Mouse (Mus musculus): ENCODE data around the gene Arhgdib.

Arhgdib gene

DNA sequence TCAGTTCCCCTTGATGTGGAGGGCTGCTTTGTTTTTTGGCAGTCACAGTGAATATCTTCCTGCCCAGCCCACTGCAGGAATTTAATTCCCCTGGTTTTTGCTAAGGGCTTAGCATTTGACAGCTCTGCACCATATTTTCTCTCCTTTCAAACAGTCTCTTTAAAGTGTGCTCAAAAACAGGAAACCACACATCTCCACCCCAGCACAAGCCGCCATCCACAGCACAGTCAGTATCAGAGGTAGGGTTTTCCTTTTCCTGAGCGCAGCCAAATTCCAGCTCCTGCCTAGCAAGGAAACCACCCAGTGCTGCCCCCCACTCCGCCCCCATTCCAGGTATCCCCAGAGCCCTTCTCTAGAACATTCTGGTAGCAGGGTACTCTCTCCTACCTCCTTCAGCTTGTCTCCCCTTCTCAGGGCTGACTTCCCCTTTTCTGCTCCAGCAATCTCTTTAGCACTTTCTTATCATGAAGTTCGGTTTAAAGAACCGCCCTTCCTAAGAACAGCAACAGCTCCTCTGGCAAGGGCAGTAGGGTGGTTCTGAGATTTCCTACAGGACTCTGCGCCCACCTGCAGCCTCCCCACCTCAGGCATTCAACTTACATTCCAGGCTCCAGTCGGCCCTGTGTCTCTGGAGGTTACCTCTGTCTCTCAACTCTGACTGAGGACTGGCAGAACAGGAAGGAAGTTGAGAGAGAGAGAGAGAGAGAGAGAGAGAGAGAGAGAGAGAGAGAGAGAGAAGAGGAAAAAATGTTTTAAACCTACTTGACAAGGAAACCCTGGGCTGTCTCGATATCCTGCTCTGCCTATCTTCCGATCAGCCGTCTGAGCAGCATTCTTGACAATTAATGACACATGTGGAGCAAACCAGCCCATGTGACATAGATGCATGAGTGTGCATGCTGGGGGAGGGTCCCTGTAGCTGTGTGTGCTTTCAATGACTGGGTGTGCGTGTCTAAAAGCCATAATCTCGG, at the start of gene Arhgdib:
TSS of gene Arhgdib (minus strand) at position 849 of the 971 bp plus-strand sequence.
- DNase-seq (ENCODE audit: low read depth, low spot score): peak; percentile 87

- DNase-seq (ENCODE audit: low read depth, low spot score): no peak
Measured at GRCm38 (mm10) chr6:136990557-136990956, 48.9 kb upstream of the Arhgdib start.

DNA sequence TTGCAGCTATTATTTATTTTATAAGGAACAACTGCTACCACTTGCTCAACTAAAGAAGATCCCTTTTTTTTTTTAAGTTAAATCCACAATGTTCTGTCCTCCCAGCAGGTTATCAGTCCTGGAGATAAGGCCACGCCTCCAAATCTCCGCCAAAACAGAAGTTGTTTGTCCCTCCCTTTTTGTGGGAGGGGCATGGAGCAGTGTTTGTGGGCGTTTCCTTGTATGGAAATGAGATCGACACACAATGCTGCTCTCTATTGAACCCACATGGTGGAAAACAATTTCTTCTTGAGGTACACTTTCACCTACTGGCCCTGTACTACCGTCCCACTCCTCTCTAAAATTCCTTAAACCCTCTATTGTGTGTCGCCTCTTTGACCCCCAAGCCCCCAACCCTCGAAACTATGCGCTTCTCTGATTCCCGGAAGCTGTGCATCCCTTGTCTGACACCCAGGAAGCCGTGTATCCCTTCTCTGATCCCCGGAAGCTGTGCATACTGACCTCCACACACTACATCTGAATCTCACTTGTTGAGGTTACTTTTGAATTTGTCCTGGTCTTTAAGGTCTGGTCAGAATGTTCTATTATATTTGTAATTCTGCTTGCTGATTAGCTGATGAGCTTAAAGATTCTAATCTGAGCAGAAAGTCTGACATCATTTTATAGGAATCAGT, 48.3 kb upstream of the Arhgdib start:
- no peak for DNase-seq (ENCODE audit: low read depth, low spot score)

- no peak for DNase-seq (ENCODE audit: low read depth, low spot score)
Measured at GRCm38 (mm10) chr6:136988536-136989060, 46.9 kb upstream of the Arhgdib start.

GRCm38 (mm10) chr6:136986718-136987117, 45.0 kb upstream of the Arhgdib start:
- DNase-seq (ENCODE audit: low read depth, low spot score): no peak

DNA sequence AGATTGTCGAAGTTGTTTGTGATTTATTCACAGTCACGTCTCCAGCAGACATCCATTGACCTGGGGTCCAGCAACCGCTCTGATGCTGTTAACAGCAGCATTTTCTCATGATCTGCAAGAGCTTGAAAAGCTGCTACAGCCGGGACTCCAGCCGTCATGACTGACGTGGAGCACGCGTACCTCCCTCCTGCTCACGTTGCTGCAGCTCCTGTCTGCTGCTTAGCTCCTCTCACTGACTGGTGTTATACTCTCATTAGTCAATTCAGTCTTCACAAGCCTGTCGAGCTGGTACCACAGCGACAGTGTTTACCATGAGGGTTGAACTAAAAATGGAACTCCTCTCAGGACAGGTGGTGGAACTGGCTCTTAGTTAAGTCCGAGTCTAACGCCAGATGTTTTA, 44.3 kb upstream of the Arhgdib start:
- DNase-seq (ENCODE audit: low read depth, low spot score): no peak

DNA sequence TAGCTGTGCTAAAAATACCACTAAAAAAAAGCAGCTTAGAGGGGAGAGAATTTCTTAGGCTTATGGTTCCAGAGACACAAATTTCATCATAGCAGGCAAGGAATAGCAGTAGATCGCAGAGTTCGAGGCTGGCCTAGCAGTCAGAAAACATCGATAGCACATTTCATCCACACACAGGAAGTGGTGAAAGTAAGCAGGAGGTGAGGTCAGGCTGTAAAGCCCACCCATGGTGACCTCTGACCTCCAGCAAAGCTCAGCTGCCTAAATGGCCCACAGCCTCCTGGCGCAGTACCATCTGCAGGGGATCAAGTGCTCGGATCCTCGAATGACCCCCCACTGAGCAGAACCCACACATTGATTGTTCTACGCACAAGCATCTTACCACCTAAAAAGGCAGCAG, 41.5 kb upstream of the Arhgdib start:
- DNase-seq (ENCODE audit: low read depth, low spot score): no peak

DNA sequence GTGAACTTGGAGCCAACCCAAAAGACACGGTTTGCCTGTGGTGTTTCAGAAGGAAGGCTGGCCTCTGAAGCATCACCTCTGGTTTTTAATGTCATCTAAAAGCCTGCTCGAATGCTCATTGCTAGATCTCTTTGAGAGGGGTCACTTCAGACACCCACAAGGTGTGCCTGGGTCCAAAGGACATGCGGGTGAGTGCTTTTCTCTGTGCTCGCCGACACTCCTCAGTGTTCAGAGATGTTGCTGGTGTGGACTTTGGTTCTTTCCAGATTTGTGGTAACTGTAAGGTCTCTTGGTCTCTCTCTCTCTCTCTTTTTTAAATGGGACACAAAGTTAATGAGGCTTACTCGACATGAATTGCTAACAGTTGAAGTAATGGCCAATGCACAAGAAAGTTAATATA, 40.9 kb upstream of the Arhgdib start:
- DNase-seq (ENCODE audit: low read depth, low spot score): no peak

- DNase-seq (ENCODE audit: low read depth, low spot score): peak; percentile 71
Measured at GRCm38 (mm10) chr6:136980331-136980746, 38.6 kb upstream of the Arhgdib start.

DNA sequence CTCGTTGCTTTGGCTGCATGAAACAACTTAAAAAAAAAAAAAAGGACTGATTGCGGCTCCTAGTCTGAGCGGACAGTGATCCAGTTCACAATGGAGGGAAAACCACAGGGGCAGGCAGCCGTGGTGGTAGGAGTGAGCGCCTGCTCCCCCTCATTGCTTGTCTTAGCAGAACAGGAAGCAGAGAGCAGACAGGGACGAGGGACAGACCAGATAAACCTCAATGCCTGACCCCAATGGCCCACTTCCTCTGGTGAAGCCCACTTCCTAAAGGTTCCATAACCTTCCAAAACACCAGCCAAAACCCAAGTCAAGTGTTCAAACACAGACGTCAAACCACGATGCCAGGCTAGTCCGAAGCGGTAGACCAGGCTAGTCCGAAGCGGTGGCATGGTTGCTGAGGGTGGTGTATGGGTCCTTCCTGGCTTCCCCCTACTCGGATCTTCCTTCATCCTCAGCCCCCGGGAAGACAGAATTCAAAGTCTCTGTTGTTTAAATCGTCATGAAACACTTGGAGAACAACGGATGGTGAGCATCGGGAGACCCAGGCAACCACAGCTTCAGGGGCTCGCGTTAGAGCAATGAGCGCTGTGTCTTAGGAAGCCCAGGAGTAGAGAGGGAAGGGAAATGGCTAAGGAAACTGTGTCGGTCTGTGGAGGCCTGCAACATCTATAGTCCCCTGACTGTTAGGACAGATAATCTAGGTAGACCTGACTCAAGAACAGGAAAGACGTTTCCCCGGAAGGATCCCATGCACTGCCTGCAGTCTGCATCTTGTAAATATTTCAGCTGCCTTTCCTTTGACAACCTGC, 37.8 kb upstream of the Arhgdib start:
- DNase-seq (ENCODE audit: low read depth, low spot score): peak; percentile 27

DNA sequence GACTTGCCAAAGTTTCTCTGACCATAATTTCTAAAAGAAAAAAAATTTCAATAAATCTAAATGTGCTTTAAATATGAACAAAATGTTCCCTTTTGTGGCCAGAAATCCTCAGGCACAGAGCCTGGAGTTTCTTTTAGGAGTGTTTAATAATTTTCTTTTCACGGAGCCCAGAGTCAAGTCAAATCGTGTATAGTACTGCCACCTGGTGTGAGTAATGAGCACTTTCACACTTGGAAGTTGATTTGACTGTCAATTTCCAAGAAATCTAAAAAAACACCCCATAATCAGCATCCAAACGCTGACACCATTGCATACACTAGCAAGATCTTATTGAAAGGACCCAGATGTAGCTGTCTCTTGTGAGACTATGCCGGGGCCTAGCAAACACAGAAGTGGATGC, 27.2 kb upstream of the Arhgdib start:
- DNase-seq (ENCODE audit: low read depth, low spot score): peak; percentile 59

DNA sequence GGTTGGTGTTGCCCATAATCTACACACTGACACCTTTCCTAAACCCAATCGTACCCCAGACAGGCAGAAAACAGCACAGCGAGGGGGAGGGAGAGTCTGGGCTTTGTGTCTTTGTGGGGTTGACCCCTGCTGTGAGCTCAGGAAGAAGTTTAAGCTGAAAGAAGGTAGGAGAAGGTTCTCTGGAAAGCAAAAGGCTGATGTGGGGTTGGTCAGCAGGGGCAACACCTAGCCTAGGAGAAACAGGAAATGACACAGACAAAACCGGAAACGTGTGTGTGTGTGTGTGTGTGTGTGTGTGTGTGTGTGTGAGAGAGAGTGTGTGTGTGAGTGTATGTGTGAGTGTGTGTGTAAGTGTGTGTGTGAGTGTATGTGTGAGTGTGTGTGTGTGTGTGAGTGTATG, 25.8 kb upstream of the Arhgdib start:
- DNase-seq (ENCODE audit: low read depth, low spot score): peak; percentile 76

DNA sequence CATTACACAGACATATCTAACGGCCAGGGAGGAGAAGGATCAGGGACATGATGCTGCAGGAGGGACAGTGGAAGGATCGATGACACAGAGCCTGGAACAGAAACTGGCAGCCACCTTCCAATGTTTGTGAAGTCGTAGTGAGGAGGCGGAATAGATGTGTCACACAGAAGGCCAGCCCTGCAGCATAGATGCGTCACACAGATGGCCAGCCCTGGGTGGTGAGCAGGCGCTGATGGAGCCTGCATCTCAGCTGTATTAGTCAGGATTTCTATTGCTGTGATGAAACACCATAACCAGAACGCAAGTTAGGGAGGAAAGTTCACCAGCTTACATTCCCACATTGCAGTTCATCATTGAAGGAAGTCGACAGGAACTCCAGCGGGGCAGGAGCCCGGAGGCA, 24.2 kb upstream of the Arhgdib start:
- DNase-seq (ENCODE audit: low read depth, low spot score): peak; percentile 48

DNA sequence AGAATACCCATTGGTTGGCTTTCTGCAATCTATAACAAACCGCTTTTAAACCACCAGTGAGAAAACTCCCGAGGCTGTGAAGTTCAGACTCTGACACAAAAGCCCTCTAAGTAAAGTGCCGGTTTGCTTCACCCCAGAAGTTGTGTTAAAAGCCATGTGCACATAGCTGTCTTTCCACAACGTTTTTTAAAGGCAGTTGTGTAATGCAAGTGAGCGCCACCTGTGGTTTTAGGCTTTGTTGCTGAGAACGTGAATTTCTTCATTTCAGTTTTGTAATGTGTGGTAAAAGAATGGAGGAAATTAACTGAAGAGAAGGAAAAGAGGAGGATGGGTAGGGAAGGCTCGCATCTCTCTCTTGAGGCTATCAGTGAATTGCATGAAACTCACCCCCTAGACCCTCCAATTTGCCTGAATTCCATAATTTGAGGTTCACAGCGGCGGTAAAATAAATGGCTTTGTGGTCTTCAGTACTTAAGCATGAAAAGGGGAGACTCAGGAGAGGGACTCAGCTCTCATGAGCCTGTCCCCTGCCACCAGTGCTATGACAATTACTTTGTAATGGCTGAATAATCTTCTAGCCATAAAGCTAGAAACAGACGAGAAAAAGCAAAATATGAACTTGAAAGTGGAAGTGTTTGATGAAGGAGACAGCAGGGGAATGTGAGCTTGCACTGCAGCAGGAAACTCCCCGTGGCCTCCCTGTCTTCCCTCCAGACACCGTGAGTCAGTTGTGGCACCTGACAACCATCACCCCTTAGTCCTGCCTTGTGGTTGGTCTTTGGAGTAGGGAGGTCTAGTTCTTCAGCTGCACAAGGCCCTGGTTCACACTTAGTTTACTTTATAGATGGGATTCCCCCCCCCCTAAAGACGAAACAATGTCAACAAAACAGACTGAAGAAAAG, 23.2 kb upstream of the Arhgdib start:
- peak; percentile 71 for DNase-seq (ENCODE audit: low read depth, low spot score)

DNA sequence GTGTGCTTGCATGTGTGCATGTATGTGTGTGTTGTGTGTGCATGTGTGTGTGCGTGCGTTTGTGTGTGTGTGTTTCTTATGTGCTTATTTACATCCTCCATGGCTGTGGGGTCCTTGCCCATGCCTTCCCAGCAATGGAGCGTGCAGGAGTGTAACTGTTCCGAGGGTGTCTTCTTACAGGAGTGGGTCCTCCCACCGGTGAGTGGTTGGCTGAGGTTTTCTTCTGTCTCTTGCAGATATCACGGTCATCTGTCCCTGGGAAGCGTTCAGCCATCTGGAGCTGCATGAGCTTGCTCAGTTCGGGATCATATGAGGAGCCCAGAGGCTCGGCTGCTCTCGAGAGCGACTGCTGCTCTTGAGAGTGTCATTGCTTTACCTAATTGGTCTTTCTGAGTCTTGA, 21.3 kb upstream of the Arhgdib start:
- DNase-seq (ENCODE audit: low read depth, low spot score): no peak

GRCm38 (mm10) chr6:136959131-136959530, 17.4 kb upstream of the Arhgdib start:
- DNase-seq (ENCODE audit: low read depth, low spot score): no peak

DNA sequence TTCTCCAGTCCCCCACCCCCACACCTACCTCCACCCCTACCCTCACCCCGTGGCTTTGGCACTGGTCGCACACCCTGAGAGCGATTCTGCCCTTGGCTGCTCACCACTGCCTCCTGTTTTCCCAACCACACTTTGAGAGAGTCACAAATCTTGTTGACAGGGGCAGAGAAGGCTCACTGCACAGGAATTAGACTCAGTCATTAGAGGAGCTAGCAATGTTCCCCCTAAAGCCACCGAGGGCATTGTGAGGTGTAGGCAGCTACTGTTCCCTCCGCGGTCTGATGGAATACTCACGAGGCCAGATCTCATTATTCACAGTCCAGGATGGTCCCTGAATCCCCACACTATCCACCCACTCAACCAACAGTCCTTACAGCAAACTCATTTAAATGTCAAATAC, 15.4 kb upstream of the Arhgdib start:
- DNase-seq (ENCODE audit: low read depth, low spot score): no peak

GRCm38 (mm10) chr6:136955240-136955639, 13.5 kb upstream of the Arhgdib start:
- DNase-seq (ENCODE audit: low read depth, low spot score): no peak

GRCm38 (mm10) chr6:136954715-136955114, 13.0 kb upstream of the Arhgdib start:
- DNase-seq (ENCODE audit: low read depth, low spot score): no peak

GRCm38 (mm10) chr6:136954192-136954591, 12.5 kb upstream of the Arhgdib start:
- DNase-seq (ENCODE audit: low read depth, low spot score): no peak

GRCm38 (mm10) chr6:136952930-136953329, 11.2 kb upstream of the Arhgdib start:
- no peak for DNase-seq (ENCODE audit: low read depth, low spot score)

Measured in CD4-positive helper T cell, adult 2 months (primary cell).